Mouse (Mus musculus) limb, embryonic 14.5 days (tissue): ENCODE measurements around the gene Adgrl3. TPM values are rescaled to one million over a fixed set of nuclear protein-coding genes. Genes with fewer than 3 reads are reported as not detected.
A peak's percentile ranks its signal among the peaks of the same experiment; 100 is the strongest.

Experiments used
- ATAC-seq: fragments of 200-750 bp; cut with Nextera tagmentation; 2 replicates; pipeline ENCODE4 v1.8.0; 2017; ENCODE audit warnings: low read depth, moderate number of reproducible peaks, moderate TSS enrichment; ENCODE audit not compliant: low FRiP score
- DNase-seq: peaks from one replicate; pipeline ENCODE4 v3.0.0-alpha.2; 2015; ENCODE audit warnings: low spot score
- H3K27ac ChIP-seq: fragments of 300-500 bp; sonication (generic); replicated peaks from 2 replicates; pipeline ENCODE4 v1.5.1; 2014; ENCODE audit warnings: low read depth, mild to moderate bottlenecking, low read length, moderate library complexity, mixed read lengths
- H3K27me3 ChIP-seq: fragments of 300-500 bp; sonication (generic); 2 replicates; pipeline ENCODE4 v1.6.1; 2014; ENCODE audit warnings: low read length, mixed read lengths; ENCODE audit not compliant: control insufficient read depth, insufficient read depth
- H3K36me3 ChIP-seq: fragments of 300-500 bp; sonication (generic); 2 replicates; pipeline ENCODE4 v1.6.1; 2014; ENCODE audit warnings: mild to moderate bottlenecking, low read length, moderate library complexity, mixed read lengths; ENCODE audit not compliant: control insufficient read depth, insufficient read depth
- H3K4me1 ChIP-seq: fragments of 300-500 bp; sonication (generic); 2 replicates; pipeline ENCODE4 v1.6.1; 2014; ENCODE audit warnings: antibody characterized with exemption, low read length, mixed read lengths; ENCODE audit not compliant: control insufficient read depth, insufficient read depth
- H3K4me2 ChIP-seq: fragments of 300-500 bp; sonication (generic); replicated peaks from 2 replicates; pipeline ENCODE4 v1.6.1; 2014; ENCODE audit warnings: low read depth, mild to moderate bottlenecking, low read length, moderate library complexity; ENCODE audit not compliant: severe bottlenecking
- H3K4me3 ChIP-seq: fragments of 300-500 bp; sonication (generic); replicated peaks from 2 replicates; pipeline ENCODE4 v1.5.1; 2014; ENCODE audit warnings: low read length
- H3K9ac ChIP-seq: fragments of 300-500 bp; sonication (generic); 2 replicates; pipeline ENCODE4 v1.6.1; 2014; ENCODE audit warnings: mild to moderate bottlenecking, low read depth, low read length, moderate library complexity; ENCODE audit not compliant: severe bottlenecking
- H3K9me3 ChIP-seq: fragments of 300-500 bp; sonication (generic); 2 replicates; pipeline ENCODE4 v1.6.1; 2016; ENCODE audit warnings: low read length; ENCODE audit not compliant: control insufficient read depth
- POLR2A ChIP-seq: fragments of 200-500 bp; IDR thresholded peaks from 2 replicates; pipeline ENCODE4 v1.8.0; 2012; ENCODE audit warnings: inconsistent platforms, mild to moderate bottlenecking, moderate library complexity, borderline replicate concordance; ENCODE audit not compliant: insufficient read depth, insufficient read length; ENCODE audit errors: extremely low read depth
- WGBS: fragments of 180-500 bp; shearing (Covaris S2); extraction: QIAGEN DNeasy Blood & Tissue Kit; methylation state at CpG from one replicate; pipeline ENCODE4 v1.1.7; 2014; 5-methylcytosine and 5-hydroxymethylcytosine counted together
- polyA plus RNA-seq, 2 experiments: library from polyadenylated mRNA; depleted of rRNA in 1 of 2; stranded (reverse) in 1 of 2; unstranded in 1 of 2; fragments of >200 nt; fragmentation: Nextera tagmentation in 1 of 2; extraction: Ambion mirVana in 1 of 2; gene quantifications; 2 replicates each; pipeline versions ENCODE4 v1.2.1 to v1.2.3; 2012 to 2014

The Adgrl3 gene
- polyA plus RNA-seq, 2 experiments, result 37.6 to 41.1 TPM

GRCm38 (mm10) chr5:81021864-81022305, 1.9 kb downstream of the Adgrl3 start:
- WGBS, result under 1% methylated on average over 21 of the region's 21 CpGs
- Histone ChIP-seq H3K36me3 (no peaks in the 10 kb centered on the region), H3K9me3 (no peaks in the 10 kb centered on the region), H3K27ac (peak overlapping the region; percentile 94), H3K27me3 (no peaks in the 10 kb centered on the region), H3K9ac (peak overlapping the region; percentile 89), H3K4me3 (peak overlapping the region; percentile 73), H3K4me1 (peaks cover 10% of the 10 kb centered on the region; the same call in 1 of the 2 replicates), H3K4me2 (peak overlapping the region; percentile 91)
- no peak for DNase-seq
- no peak for TF ChIP-seq POLR2A
- no peak for ATAC-seq

- H3K27ac ChIP-seq, result 0 out of 2 replicates have a peak overlapping the region, but pooled peaks have one; percentile 94
Measured at GRCm38 (mm10) chr5:81022306-81023071, 2.6 kb downstream of the Adgrl3 start.

GRCm38 (mm10) chr5:81023923-81024715, 4.2 kb downstream of the Adgrl3 start:
- no peaks in the 10 kb centered on the region for H3K36me3 ChIP-seq
- no peaks in the 10 kb centered on the region for H3K27me3 ChIP-seq
- H3K4me2 ChIP-seq, result peak overlapping the region; percentile 32
- H3K9me3 ChIP-seq, result no peaks in the 10 kb centered on the region
- WGBS, result 32% methylated on average over 17 of the region's 17 CpGs
- H3K27ac ChIP-seq, result no peak overlapping the region
- ATAC-seq (no peak), DNase-seq (peak; percentile 47)
- H3K4me3 ChIP-seq, result peak overlapping the region; percentile 14
- no peak for TF ChIP-seq POLR2A
- peaks cover 13% of the 10 kb centered on the region; the same call in 1 of the 2 replicates for H3K4me1 ChIP-seq
- no peak overlapping the region for H3K9ac ChIP-seq

More at GRCm38 (mm10) chr5:81022306-81023071, 2.6 kb downstream of the Adgrl3 start:
- DNase-seq (peak; percentile 23), ATAC-seq (no peak)
- H3K9ac ChIP-seq, result peak overlapping the region; percentile 89
- 2% methylated on average over 24 of the region's 24 CpGs for WGBS
- H3K27me3 ChIP-seq, result no peaks in the 10 kb centered on the region
- 0 out of 2 replicates have a peak, but pooled peaks have one; percentile 9 for TF ChIP-seq POLR2A
- peak overlapping the region; percentile 91 for H3K4me2 ChIP-seq
- peak overlapping the region; percentile 73 for H3K4me3 ChIP-seq
- H3K36me3 ChIP-seq, result no peaks in the 10 kb centered on the region
- H3K4me1 ChIP-seq, result peaks cover 10% of the 10 kb centered on the region; the same call in 1 of the 2 replicates
- no peaks in the 10 kb centered on the region for H3K9me3 ChIP-seq

- Histone ChIP-seq H3K4me2 (no peak overlapping the region), H3K27me3 (no peaks in the 10 kb centered on the region), H3K4me3 (no peak overlapping the region), H3K4me1 (peaks cover 11% of the 10 kb centered on the region; the same call in 1 of the 2 replicates), H3K36me3 (no peaks in the 10 kb centered on the region), H3K9me3 (no peaks in the 10 kb centered on the region), H3K27ac (no peak overlapping the region), H3K9ac (no peak overlapping the region)
- ATAC-seq, result no peak
- TF ChIP-seq POLR2A, result no peak
- WGBS, result 52% methylated on average over 2 of the region's 2 CpGs
- no peak for DNase-seq
Measured at GRCm38 (mm10) chr5:81028875-81029274, 8.9 kb downstream of the Adgrl3 start.

- H3K36me3 ChIP-seq, result no peaks in the 10 kb centered on the region
- H3K4me2 ChIP-seq, result no peak overlapping the region
- H3K27ac ChIP-seq, result no peak overlapping the region
- ATAC-seq (no peak), DNase-seq (no peak)
- TF ChIP-seq POLR2A, result no peak
- no peaks in the 10 kb centered on the region for H3K4me1 ChIP-seq
- H3K4me3 ChIP-seq, result no peak overlapping the region
- no peaks in the 10 kb centered on the region for H3K27me3 ChIP-seq
- no peak overlapping the region for H3K9ac ChIP-seq
- no peaks in the 10 kb centered on the region for H3K9me3 ChIP-seq
Measured at GRCm38 (mm10) chr5:81037091-81037490, 17.2 kb downstream of the Adgrl3 start.
